Mouse (Mus musculus) olfactory bulb, adult 2 months (tissue): Measurements from ENCODE around the gene Hist1h4h. TPM values are rescaled to one million over a fixed set of nuclear protein-coding genes. Genes with fewer than 3 reads are reported as not detected.
"Not testable (repeated sequence)": the region's sequence is repeated elsewhere in the genome, so short reads cannot be mapped to it uniquely, and the experiment has no call there.

ENCODE experiments used
- H3K27ac ChIP-seq: fragments of 200-500 bp; 2 replicates; pipeline ENCODE4 v1.5.1; 2012; ENCODE audit warnings: low read depth, low read length; ENCODE audit not compliant: insufficient read depth
- H3K4me1 ChIP-seq: fragments of 200-500 bp; 2 replicates; pipeline ENCODE4 v1.6.1; 2012; ENCODE audit warnings: low read length; ENCODE audit not compliant: control insufficient read depth, insufficient read depth
- H3K4me3 ChIP-seq: fragments of 200-500 bp; 2 replicates; pipeline ENCODE4 v1.5.1; 2012; ENCODE audit warnings: mild to moderate bottlenecking, low read depth, low read length, moderate library complexity; ENCODE audit not compliant: insufficient read depth
- CTCF ChIP-seq: fragments of 200-500 bp; IDR thresholded peaks from 2 replicates; pipeline ENCODE4 v1.5.1; 2012; ENCODE audit warnings: low read depth, mild to moderate bottlenecking, low read length, moderate library complexity; ENCODE audit not compliant: insufficient read depth
- POLR2A ChIP-seq: fragments of 200-500 bp; IDR thresholded peaks from 2 replicates; pipeline ENCODE4 v1.6.1; 2012; ENCODE audit warnings: mild to moderate bottlenecking, low read depth, low read length, moderate library complexity; ENCODE audit not compliant: insufficient read depth
- WGBS: fragments of 180-500 bp; shearing (Covaris S2); methylation state at CpG from one replicate; pipeline ENCODE4 v1.1.7; 2018; 5-methylcytosine and 5-hydroxymethylcytosine counted together
- polyA plus RNA-seq: library from polyadenylated mRNA; stranded (reverse); fragments of >200 nt; gene quantifications from 2 replicates; pipeline ENCODE4 v1.2.4, GENCODE M21; 2012; ENCODE audit warnings: low replicate concordance; ENCODE audit not compliant: missing spikeins, insufficient read depth, insufficient read length

Gene Hist1h4h
- polyA plus RNA-seq, 1 experiment, result not detected

GRCm38 (mm10) chr13:23551146-23551834, 20.4 kb downstream of the Hist1h4h start, which contains the start of gene Hist1h4f:
TSS of gene Hist1h4f (minus strand) at chr13:23551648.
- not testable (repeated sequence) for H3K4me1 ChIP-seq
- WGBS, result under 1% methylated on average over 47 of the region's 47 CpGs
- H3K27ac ChIP-seq, result peak within 1 kb of the TSS; percentile 82
- peak within 1 kb of the TSS; percentile 53 for H3K4me3 ChIP-seq
- peak; percentile 78 for TF ChIP-seq POLR2A

- TF ChIP-seq CTCF (no peak), POLR2A (no peak)
- H3K4me1 ChIP-seq, result peaks cover 3% of the 10 kb centered on the region; the same call in 1 of the 2 replicates
- 36% methylated on average over 8 of the region's 8 CpGs for WGBS
- H3K27ac ChIP-seq, result no peak overlapping the region
- H3K4me3 ChIP-seq, result no peak overlapping the region
These were observed 21.4 kb downstream of the Hist1h4h start for GRCm38 (mm10) chr13:23551931-23552914.

GRCm38 (mm10) chr13:23552962-23553361, 22.1 kb downstream of the Hist1h4h start, which contains the start of gene Hist1h1d:
TSS of gene Hist1h1d (plus strand) at chr13:23553262.
- no peak within 1 kb of the TSS for H3K27ac ChIP-seq
- peaks cover 3% of the 10 kb centered on the region; the same call in 1 of the 2 replicates for H3K4me1 ChIP-seq
- TF ChIP-seq CTCF, result no peak
- no peak within 1 kb of the TSS for H3K4me3 ChIP-seq

- no peak for TF ChIP-seq CTCF
- TF ChIP-seq POLR2A, result no peak
- 14% methylated on average over 9 of the region's 9 CpGs for WGBS
- H3K27ac ChIP-seq, result no peak overlapping the region
- no peak overlapping the region for H3K4me3 ChIP-seq
- H3K4me1 ChIP-seq, result peaks cover 3% of the 10 kb centered on the region; the same call in 1 of the 2 replicates
These were observed 23.5 kb downstream of the Hist1h4h start for GRCm38 (mm10) chr13:23554393-23554792.

- H3K4me3 ChIP-seq, result peak overlapping the region; percentile 60
- WGBS, result under 1% methylated on average over 54 of the region's 54 CpGs
- H3K4me1 ChIP-seq, result peaks cover 3% of the 10 kb centered on the region; the same call in 1 of the 2 replicates
- no peak for TF ChIP-seq CTCF
- peak; percentile 48; the same call in 1 of the 2 replicates for TF ChIP-seq POLR2A
- H3K27ac ChIP-seq, result peak overlapping the region; percentile 71
These were observed 24.3 kb downstream of the Hist1h4h start for GRCm38 (mm10) chr13:23554925-23555838.

GRCm38 (mm10) chr13:23555839-23556416, 25.1 kb downstream of the Hist1h4h start:
- peak overlapping the region; percentile 60 for H3K4me3 ChIP-seq
- peaks cover 3% of the 10 kb centered on the region; the same call in 1 of the 2 replicates for H3K4me1 ChIP-seq
- TF ChIP-seq POLR2A, result no peak
- no peak for TF ChIP-seq CTCF
- peak overlapping the region; percentile 85 for H3K27ac ChIP-seq
- WGBS, result under 1% methylated on average over 18 of the region's 18 CpGs

GRCm38 (mm10) chr13:23556906-23557305, 26.1 kb downstream of the Hist1h4h start:
- Histone ChIP-seq H3K4me3 (no peak overlapping the region), H3K27ac (no peak overlapping the region), H3K4me1 (peaks cover 3% of the 10 kb centered on the region; the same call in 1 of the 2 replicates)
- TF ChIP-seq CTCF (no peak), POLR2A (no peak)
- 68% methylated on average over 3 of the region's 3 CpGs for WGBS

- H3K27ac ChIP-seq, H3K4me1 ChIP-seq, H3K4me3 ChIP-seq: not testable (repeated sequence)
- 20% methylated on average over 2 of the region's 2 CpGs for WGBS
These were observed 29.8 kb downstream of the Hist1h4h start for GRCm38 (mm10) chr13:23560699-23561098.

- not testable (repeated sequence) for H3K27ac ChIP-seq, H3K4me1 ChIP-seq
- 0% methylated on average over 2 of the region's 5 CpGs for WGBS
- H3K4me3 ChIP-seq, result peak overlapping the region; percentile 89; the same call in 1 of the 2 replicates
These were observed 30.7 kb downstream of the Hist1h4h start for GRCm38 (mm10) chr13:23561531-23561882.
